Mouse (Mus musculus): ENCODE data around the gene 6430548M08Rik.

6430548M08Rik gene

GRCm38 (mm10) chr8:120144652-120145301 lies 30.8 kb downstream of the 6430548M08Rik start:
- DNase-seq: no peak

- DNase-seq: no peak
These were observed 32.1 kb downstream of the 6430548M08Rik start for GRCm38 (mm10) chr8:120146051-120146450.

GRCm38 (mm10) chr8:120150028-120150427 lies 36.1 kb downstream of the 6430548M08Rik start:
- DNase-seq: no peak

- DNase-seq: peak; percentile 71
These were observed 37.2 kb downstream of the 6430548M08Rik start for GRCm38 (mm10) chr8:120151151-120151550.

GRCm38 (mm10) chr8:120152636-120153035 lies 38.7 kb downstream of the 6430548M08Rik start:
- DNase-seq: no peak

GRCm38 (mm10) chr8:120160366-120160765 lies 46.4 kb downstream of the 6430548M08Rik start:
- no peak for DNase-seq

- DNase-seq: peak; percentile 85
These were observed 47.9 kb downstream of the 6430548M08Rik start for GRCm38 (mm10) chr8:120161658-120162403.

GRCm38 (mm10) chr8:120162404-120162752 lies 48.4 kb downstream of the 6430548M08Rik start:
- no peak for DNase-seq

GRCm38 (mm10) chr8:120163376-120163775 lies 49.4 kb downstream of the 6430548M08Rik start:
- DNase-seq: peak; percentile 60

GRCm38 (mm10) chr8:120164026-120164425 lies 50.1 kb downstream of the 6430548M08Rik start:
- no peak for DNase-seq

GRCm38 (mm10) chr8:120167136-120167535 lies 53.2 kb downstream of the 6430548M08Rik start:
- no peak for DNase-seq

- peak; percentile 90 for DNase-seq
These were observed 53.9 kb downstream of the 6430548M08Rik start for GRCm38 (mm10) chr8:120167821-120168220.

GRCm38 (mm10) chr8:120169119-120169518 lies 55.2 kb downstream of the 6430548M08Rik start:
- peak; percentile 52 for DNase-seq

- no peak for DNase-seq
These were observed 59.2 kb downstream of the 6430548M08Rik start for GRCm38 (mm10) chr8:120173195-120173594.

- DNase-seq: no peak
These were observed 60.7 kb downstream of the 6430548M08Rik start for GRCm38 (mm10) chr8:120174606-120175005.

- DNase-seq: peak; percentile 68
These were observed 62.7 kb downstream of the 6430548M08Rik start for GRCm38 (mm10) chr8:120176605-120177004.

GRCm38 (mm10) chr8:120177318-120178123 lies 63.6 kb downstream of the 6430548M08Rik start, which contains the start of gene Fam92b:
TSS of gene Fam92b (minus strand) at chr8:120177466.
- DNase-seq: peak; percentile 98

- DNase-seq: no peak
These were observed 64.2 kb downstream of the 6430548M08Rik start for GRCm38 (mm10) chr8:120178124-120178514.

- DNase-seq: peak; percentile 92
These were observed 65.1 kb downstream of the 6430548M08Rik start for GRCm38 (mm10) chr8:120179027-120179431.

GRCm38 (mm10) chr8:120180445-120180970 lies 66.6 kb downstream of the 6430548M08Rik start:
- peak; percentile 79 for DNase-seq

GRCm38 (mm10) chr8:120181274-120181673 lies 67.3 kb downstream of the 6430548M08Rik start:
- no peak for DNase-seq

GRCm38 (mm10) chr8:120181861-120182414 lies 68.0 kb downstream of the 6430548M08Rik start:
- DNase-seq: no peak

- DNase-seq: peak; percentile 52
These were observed 70.4 kb downstream of the 6430548M08Rik start for GRCm38 (mm10) chr8:120184366-120184765.

Data from retina, postnatal 1 day (tissue).